Mouse (Mus musculus) forebrain, postnatal 0 days (tissue): ENCODE results near the gene Cdc42. TPM values are rescaled to one million over a fixed set of nuclear protein-coding genes. Genes with fewer than 3 reads are reported as not detected.

Experiments
- ATAC-seq: fragments of 200-750 bp; cut with Nextera tagmentation; 2 replicates; pipeline ENCODE4 v1.8.0; 2017; ENCODE audit warnings: mild to moderate bottlenecking, moderate library complexity
- DNase-seq: peaks from one replicate; pipeline ENCODE4 v3.0.0-alpha.2; 2015
- H3K27ac ChIP-seq: fragments of 300-500 bp; sonication (generic); 2 replicates; pipeline ENCODE4 v1.5.1; 2014; ENCODE audit warnings: low read depth, mild to moderate bottlenecking, antibody characterized with exemption, low read length, moderate library complexity, mixed read lengths
- H3K27me3 ChIP-seq: fragments of 300-500 bp; sonication (generic); 2 replicates; pipeline ENCODE4 v1.6.1; 2014; ENCODE audit warnings: mild to moderate bottlenecking, low read length, mixed read lengths; ENCODE audit not compliant: insufficient read depth
- H3K36me3 ChIP-seq: fragments of 300-500 bp; sonication (generic); 2 replicates; pipeline ENCODE4 v1.6.1; 2014; ENCODE audit warnings: mild to moderate bottlenecking, moderate library complexity; ENCODE audit not compliant: insufficient read depth
- H3K4me1 ChIP-seq: fragments of 300-500 bp; sonication (generic); 2 replicates; pipeline ENCODE4 v1.6.1; 2014; ENCODE audit warnings: antibody characterized with exemption; ENCODE audit not compliant: insufficient read depth
- H3K4me2 ChIP-seq: fragments of 300-500 bp; sonication (generic); 2 replicates; pipeline ENCODE4 v1.6.1; 2014; ENCODE audit warnings: low read depth, mild to moderate bottlenecking, moderate library complexity
- H3K4me3 ChIP-seq: fragments of 300-500 bp; sonication (generic); 2 replicates; pipeline ENCODE4 v1.5.1; 2014; ENCODE audit warnings: low read depth, low read length, mixed read lengths
- H3K9ac ChIP-seq: fragments of 300-500 bp; sonication (generic); 2 replicates; pipeline ENCODE4 v1.6.1; 2014; ENCODE audit warnings: mild to moderate bottlenecking
- H3K9me3 ChIP-seq: fragments of 300-500 bp; sonication (generic); 2 replicates; pipeline ENCODE4 v1.6.1; 2016; ENCODE audit warnings: low read length
- CTCF ChIP-seq: sonication (generic); IDR thresholded peaks from 2 replicates; pipeline ENCODE4 v1.5.1; 2016; ENCODE audit warnings: antibody characterized with exemption, control low read depth, low read depth
- WGBS: fragments of 180-500 bp; shearing (Covaris S2); extraction: QIAGEN DNeasy Blood & Tissue Kit; methylation state at CpG from one replicate; pipeline ENCODE4 v1.1.7; 2014; 5-methylcytosine and 5-hydroxymethylcytosine counted together
- polyA plus RNA-seq: library from polyadenylated mRNA; unstranded; fragments of >200 nt; fragmentation: Nextera tagmentation; extraction: Ambion mirVana; gene quantifications from 2 replicates; pipeline ENCODE4 v1.2.1, GENCODE M21; 2015
- total RNA-seq: library from RNA; depleted of rRNA; stranded (reverse); fragments of >200 nt; gene quantifications from 2 replicates; pipeline ENCODE4 v1.2.3, GENCODE M21; 2014

The Cdc42 gene
- total and polyA plus RNA-seq, 2 experiments from 2014 or later: 699 to 1,221 TPM

DNA sequence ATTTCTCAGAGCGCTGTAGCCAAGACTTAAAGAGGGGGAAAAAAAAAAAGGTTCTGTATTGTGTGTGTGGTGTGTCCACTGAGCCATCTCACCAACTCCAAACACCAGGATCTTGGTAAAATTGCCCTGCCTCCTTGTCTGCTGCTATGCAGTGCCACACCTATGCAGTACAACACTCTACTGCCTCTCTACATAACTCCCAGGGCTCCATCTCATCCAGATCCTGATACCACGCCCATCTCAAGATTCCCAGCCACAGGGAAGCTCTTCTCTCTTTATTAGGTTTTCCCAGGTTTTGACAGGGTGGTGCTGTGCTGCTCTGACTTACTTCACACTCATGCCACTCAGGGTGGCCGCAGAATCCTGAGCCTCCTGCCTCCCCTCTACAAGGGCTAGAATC, 3.5 kb upstream of the Cdc42 start:
- H3K9me3 ChIP-seq: no peaks in the 10 kb centered on the region
- H3K27me3 ChIP-seq: no peaks in the 10 kb centered on the region
- H3K9ac ChIP-seq: no peak overlapping the region
- no peak overlapping the region for H3K4me2 ChIP-seq
- peaks cover 3% of the 10 kb centered on the region; the same call in 1 of the 2 replicates for H3K4me1 ChIP-seq
- no peak overlapping the region for H3K27ac ChIP-seq
- H3K36me3 ChIP-seq: no peaks in the 10 kb centered on the region
- WGBS: 66% methylated on average over 3 of the region's 3 CpGs
- no peak for TF ChIP-seq CTCF
- ATAC-seq (no peak), DNase-seq (no peak)
- H3K4me3 ChIP-seq: no peak overlapping the region

DNA sequence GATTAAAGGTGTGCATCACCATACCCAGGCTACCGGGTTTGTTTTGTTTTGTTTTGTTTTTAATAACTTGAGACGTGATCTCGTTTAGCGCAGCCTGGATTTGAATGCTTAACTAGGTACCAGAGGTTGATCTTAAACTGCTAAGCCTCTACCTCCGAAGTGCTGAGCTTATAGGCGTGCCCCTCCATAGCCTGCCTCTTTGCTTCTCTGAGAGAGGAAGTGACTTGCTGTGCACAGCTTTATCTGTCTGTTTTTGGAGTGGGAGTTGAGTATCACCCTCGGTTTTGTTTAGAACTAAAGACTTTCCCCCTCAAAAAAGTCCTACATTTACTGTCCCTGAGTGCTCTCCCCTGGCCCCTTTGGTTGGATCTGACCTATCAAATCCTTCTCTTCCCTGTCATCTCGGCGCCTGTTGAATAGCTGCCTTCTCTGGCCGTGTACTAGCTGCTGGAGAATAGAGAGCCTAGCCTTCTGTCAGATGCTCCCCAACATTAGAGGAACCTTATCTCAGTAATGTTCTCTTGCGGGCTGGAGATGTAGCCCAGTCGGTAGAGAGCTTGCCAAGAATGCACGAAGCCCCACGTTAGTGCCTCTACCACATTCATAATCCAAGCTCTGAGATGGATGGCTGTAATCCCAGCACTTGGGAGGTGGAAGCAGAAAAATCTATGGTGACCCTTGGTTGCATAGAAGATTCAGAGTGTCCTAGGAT, 927 bp upstream of the Cdc42 start:
- H3K9ac ChIP-seq: no peak overlapping the region
- H3K4me1 ChIP-seq: peaks cover 13% of the 10 kb centered on the region; the same call in 1 of the 2 replicates
- H3K4me2 ChIP-seq: no peak overlapping the region
- 61% methylated on average over 14 of the region's 14 CpGs for WGBS
- no peak for ATAC-seq
- no peak overlapping the region for H3K27ac ChIP-seq
- DNase-seq: no peak
- no peak overlapping the region for H3K4me3 ChIP-seq
- no peaks in the 10 kb centered on the region for H3K36me3 ChIP-seq
- H3K9me3 ChIP-seq: no peaks in the 10 kb centered on the region
- H3K27me3 ChIP-seq: no peaks in the 10 kb centered on the region
- TF ChIP-seq CTCF: no peak

DNA sequence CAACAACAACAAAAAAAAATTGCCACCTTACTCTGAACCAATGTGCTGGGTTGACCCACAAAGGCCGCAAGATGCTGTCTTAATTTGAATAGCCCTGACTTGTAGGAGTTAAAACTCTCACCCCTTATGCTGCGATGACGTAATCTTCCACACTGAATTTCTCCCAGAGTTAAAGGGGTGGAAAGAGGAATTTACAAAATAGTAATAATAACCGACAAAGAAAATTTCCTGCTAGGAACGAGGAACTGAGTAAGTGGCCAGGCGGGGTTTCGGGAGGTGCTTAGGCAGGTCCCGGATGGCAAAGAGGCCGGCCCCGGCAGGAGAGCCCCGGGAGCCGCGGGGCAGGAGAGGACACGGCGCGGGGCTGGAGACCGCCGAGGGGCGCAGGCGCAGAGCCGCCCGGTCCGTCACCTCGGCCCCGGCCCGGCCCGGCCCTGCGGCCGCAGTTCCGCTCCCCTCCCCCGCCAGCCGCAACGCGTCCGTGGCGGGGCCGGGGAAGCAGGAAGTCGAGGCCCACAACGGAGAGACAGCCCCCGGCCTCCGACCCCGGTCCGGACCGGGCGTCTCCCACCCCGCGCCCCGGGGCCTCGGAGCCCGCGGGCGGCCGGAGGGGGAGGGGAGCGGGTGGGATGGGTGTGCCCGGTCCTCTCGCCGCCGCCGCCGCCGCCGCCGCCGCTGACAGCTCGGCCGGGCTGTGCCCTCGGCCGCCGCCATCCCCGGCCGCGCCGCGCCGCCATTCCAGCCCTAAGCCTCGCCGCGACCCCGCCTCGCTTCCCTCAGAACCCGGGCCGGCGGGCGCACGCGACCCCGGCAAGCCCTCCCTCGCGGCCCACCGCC, 628 bp downstream of the Cdc42 start:
- Histone ChIP-seq H3K9ac (peak overlapping the region; percentile 100), H3K27ac (peak overlapping the region; percentile 98), H3K27me3 (no peaks in the 10 kb centered on the region), H3K36me3 (no peaks in the 10 kb centered on the region), H3K4me1 (peaks cover 13% of the 10 kb centered on the region; the same call in 1 of the 2 replicates), H3K9me3 (no peaks in the 10 kb centered on the region), H3K4me2 (peak overlapping the region; percentile 75), H3K4me3 (peak overlapping the region; percentile 97)
- ATAC-seq (peak; percentile 55), DNase-seq (peak; percentile 62)
- no peak for TF ChIP-seq CTCF
- under 1% methylated on average over 49 of the region's 90 CpGs for WGBS

DNA sequence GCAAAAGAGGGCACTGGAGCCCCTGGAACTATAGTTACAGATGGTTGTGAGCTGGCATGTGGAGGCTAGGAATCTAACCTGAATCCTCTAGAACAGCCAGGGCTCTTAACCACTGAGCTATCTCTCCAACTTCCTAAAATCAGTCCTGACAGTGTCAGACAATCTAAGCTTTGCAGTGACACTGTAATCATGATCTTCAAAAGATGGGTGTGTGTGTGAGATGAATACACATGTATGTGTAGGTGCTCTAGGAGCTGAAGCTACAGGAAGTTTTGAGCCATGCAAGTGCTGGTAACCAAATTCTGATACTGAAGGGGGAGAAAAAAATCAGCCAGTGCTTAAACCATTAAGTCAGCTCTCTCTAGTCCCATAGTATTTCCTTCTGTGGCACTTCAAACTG, 6.9 kb downstream of the Cdc42 start:
- ATAC-seq (no peak), DNase-seq (no peak)
- Histone ChIP-seq H3K9me3 (no peaks in the 10 kb centered on the region), H3K4me1 (peaks cover 6% of the 10 kb centered on the region; the same call in 1 of the 2 replicates), H3K4me2 (no peak overlapping the region), H3K36me3 (no peaks in the 10 kb centered on the region), H3K27me3 (no peaks in the 10 kb centered on the region), H3K9ac (no peak overlapping the region), H3K4me3 (no peak overlapping the region), H3K27ac (no peak overlapping the region)
- no peak for TF ChIP-seq CTCF

DNA sequence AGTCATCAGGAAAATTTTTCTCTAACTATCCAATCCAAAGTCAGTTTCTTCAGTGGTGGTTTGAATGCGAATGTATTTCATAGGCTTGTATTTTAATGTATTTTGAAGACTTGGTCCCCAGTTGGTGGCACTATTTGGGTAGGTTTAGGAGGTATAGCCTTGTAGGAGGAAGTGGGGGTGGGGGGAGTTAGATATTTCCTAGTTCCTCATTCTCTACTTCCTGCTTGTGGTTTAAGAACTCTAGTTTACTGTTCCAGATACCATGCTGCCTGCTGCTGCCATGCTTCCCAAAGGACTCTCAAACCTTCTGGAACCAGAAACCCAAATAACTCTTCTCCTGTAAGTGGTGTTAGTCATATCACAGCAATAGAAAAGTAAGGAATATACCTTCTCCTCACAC, 11.7 kb downstream of the Cdc42 start:
- no peaks in the 10 kb centered on the region for H3K36me3 ChIP-seq
- no peak for TF ChIP-seq CTCF
- no peak for DNase-seq
- H3K9me3 ChIP-seq: no peaks in the 10 kb centered on the region
- H3K27ac ChIP-seq: no peak overlapping the region
- no peaks in the 10 kb centered on the region for H3K27me3 ChIP-seq
- ATAC-seq: no peak
- no peak overlapping the region for H3K4me2 ChIP-seq
- no peak overlapping the region for H3K9ac ChIP-seq
- H3K4me3 ChIP-seq: no peak overlapping the region
- no peaks in the 10 kb centered on the region for H3K4me1 ChIP-seq
- 95% methylated on average over 1 of the region's 1 CpGs for WGBS

DNA sequence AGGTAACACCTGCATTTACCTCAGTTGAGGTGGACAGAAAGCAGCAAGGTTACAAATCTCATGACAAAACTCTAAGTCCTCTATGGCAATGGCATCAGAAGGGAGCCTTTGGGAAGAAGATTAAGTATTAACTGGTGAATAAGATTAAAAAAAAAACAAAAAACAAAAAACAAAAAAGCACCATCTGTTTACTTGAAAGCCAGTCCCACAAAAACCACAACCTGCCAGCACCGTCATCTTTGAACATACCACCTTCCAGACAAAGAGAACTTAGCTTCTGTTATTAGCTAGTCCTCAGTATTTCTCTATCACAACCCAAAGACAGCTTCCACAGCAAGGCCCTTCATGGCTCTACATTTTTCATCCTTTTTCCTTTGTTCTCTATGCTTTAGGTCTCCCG, 12.4 kb downstream of the Cdc42 start:
- Histone ChIP-seq H3K4me3 (no peak overlapping the region), H3K36me3 (no peaks in the 10 kb centered on the region), H3K4me1 (no peaks in the 10 kb centered on the region), H3K4me2 (no peak overlapping the region), H3K27ac (no peak overlapping the region), H3K9me3 (no peaks in the 10 kb centered on the region), H3K27me3 (no peaks in the 10 kb centered on the region), H3K9ac (no peak overlapping the region)
- DNase-seq (no peak), ATAC-seq (no peak)
- 71% methylated on average over 2 of the region's 2 CpGs for WGBS
- TF ChIP-seq CTCF: no peak

DNA sequence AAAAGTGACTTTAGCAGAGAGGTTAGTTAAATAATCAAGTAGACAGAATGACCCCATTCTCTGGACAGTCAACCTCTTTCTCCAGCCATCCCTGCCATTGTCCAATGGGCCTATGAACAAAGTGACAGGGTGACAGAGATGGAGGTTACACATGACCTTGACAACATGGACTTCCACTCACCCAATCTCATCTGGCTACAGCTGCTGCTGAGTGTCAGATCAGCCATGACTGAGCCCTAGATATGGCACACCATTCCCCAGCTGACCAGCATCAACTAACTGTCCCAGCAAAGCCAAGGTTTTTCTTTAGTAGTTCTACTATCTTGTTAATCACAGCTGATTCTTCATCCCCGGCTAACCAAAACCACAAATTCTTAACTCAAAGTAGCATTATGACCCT, 14.7 kb downstream of the Cdc42 start:
- no peak for TF ChIP-seq CTCF
- no peaks in the 10 kb centered on the region; the same call in 1 of the 2 replicates for H3K4me1 ChIP-seq
- no peak overlapping the region for H3K9ac ChIP-seq
- no peak for ATAC-seq
- H3K27ac ChIP-seq: no peak overlapping the region
- no peak overlapping the region for H3K4me2 ChIP-seq
- no peak for DNase-seq
- H3K27me3 ChIP-seq: no peaks in the 10 kb centered on the region
- no peaks in the 10 kb centered on the region for H3K36me3 ChIP-seq
- H3K9me3 ChIP-seq: no peaks in the 10 kb centered on the region
- 90% methylated on average over 1 of the region's 1 CpGs for WGBS
- no peak overlapping the region for H3K4me3 ChIP-seq
